Mouse (Mus musculus) limb, embryonic 15.5 days (tissue): ENCODE data around the gene Sfxn5. TPM values are rescaled to one million over a fixed set of nuclear protein-coding genes. Genes with fewer than 3 reads are reported as not detected.

Experiments used
- microRNA-seq: library from miRNA; unstranded; fragments of <30 nt; microRNA quantifications from one replicate; pipeline ENCODE4, GENCODE M21; 2016
- polyA plus RNA-seq: library from polyadenylated mRNA; unstranded; fragments of >200 nt; fragmentation: Nextera tagmentation; extraction: Ambion mirVana; gene quantifications from 2 replicates; pipeline ENCODE4 v1.2.1, GENCODE M21; 2015

Gene Sfxn5
- polyA plus RNA-seq, 1 experiment from 2014 or later: 7.1 TPM

Small RNA genes lying within 50 kb of the gene (microRNA-seq; reads per million reads assigned to microRNA genes)
- gene Mir705: not detected

Other genes with a start within 250 kb of the Sfxn5 start
- gene Spr, start 195.7 kb downstream of the Sfxn5 start, polyA plus RNA-seq: 38.4 and 47.1 TPM in 2 replicates
- gene Emx1, start 146.0 kb downstream of the Sfxn5 start, polyA plus RNA-seq: 0.20 TPM in 1 of 2 replicates, not detected in the other
- 21.7 and 24.8 TPM in 2 replicates for gene Rab11fip5, start 41.2 kb upstream of the Sfxn5 start, polyA plus RNA-seq
- gene Noto, start 90.5 kb upstream of the Sfxn5 start, polyA plus RNA-seq: not detected in 2 replicates
- gene Smyd5, start 98.6 kb upstream of the Sfxn5 start, polyA plus RNA-seq: 48.8 and 50.3 TPM in 2 replicates
- gene Cct7, start 118.1 kb upstream of the Sfxn5 start, polyA plus RNA-seq: 407 and 425 TPM in 2 replicates
- gene Pradc1, start 118.5 kb upstream of the Sfxn5 start, polyA plus RNA-seq: 37.2 and 38.3 TPM in 2 replicates
- 0.29 and 0.30 TPM in 2 replicates for gene Fbxo41, start 169.6 kb upstream of the Sfxn5 start, polyA plus RNA-seq
- not detected in 2 replicates for gene Egr4, start 180.2 kb upstream of the Sfxn5 start, polyA plus RNA-seq